Mouse (Mus musculus) G1E (cell line): ENCODE results near the gene Zfp941.

Source experiments
- CTCF ChIP-seq: IDR thresholded peaks from 2 replicates; pipeline ENCODE4 v1.5.1; 2012; ENCODE audit warnings: low read depth, low read length, inconsistent platforms, mixed read lengths
- GATA1 ChIP-seq: IDR thresholded peaks from 2 replicates; pipeline ENCODE4 v1.6.1; 2012; ENCODE audit warnings: borderline replicate concordance, low read length, inconsistent platforms, mixed read lengths
- GATA2 ChIP-seq: IDR thresholded peaks from 2 replicates; pipeline ENCODE4 v1.6.1; 2012; ENCODE audit warnings: low read depth, low read length, inconsistent platforms, borderline replicate concordance
- POLR2AphosphoS5 ChIP-seq: IDR thresholded peaks from 2 replicates; pipeline ENCODE4 v1.6.1; 2012; ENCODE audit warnings: low read depth, low read length, inconsistent platforms; ENCODE audit not compliant: insufficient replicate concordance
- TAL1 ChIP-seq: conservative IDR thresholded peaks from 2 replicates; pipeline ENCODE4 v1.6.1; 2012; ENCODE audit warnings: low read depth, low read length, inconsistent platforms, mixed read lengths

DNA sequence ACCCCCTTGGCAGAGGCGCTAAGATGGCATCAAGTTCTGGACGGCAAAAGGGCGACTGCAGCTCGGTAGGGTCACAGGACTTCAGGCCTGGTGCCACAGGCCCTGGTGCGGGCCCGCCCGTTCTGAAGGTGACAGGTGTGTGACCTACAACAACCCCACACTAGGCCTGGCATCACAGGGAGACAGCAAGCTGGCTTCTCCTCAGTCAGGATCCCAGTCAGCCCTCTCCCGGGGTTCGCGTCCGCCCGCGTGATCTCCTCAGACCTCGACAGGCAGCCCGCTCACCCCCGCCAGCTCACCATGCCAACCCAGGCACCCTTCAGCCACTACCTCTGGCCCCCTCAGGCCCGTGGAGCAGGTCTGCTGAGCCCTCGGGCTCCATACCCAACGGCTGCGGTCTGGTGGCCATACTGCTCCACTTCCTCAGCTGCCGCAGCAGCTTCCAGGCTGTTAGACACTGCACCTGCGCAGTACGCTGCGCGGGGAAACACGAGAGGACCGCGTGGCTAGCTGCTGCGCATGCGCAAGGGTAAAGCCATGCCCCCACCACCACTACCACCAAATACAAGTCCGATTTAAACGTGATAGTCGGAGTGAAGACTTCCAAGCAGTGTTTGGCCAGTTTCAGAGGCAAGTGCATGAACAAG, 34.4 kb downstream of the Zfp941 start, which contains the start of gene Syce1:
- TF ChIP-seq CTCF (no peak), POLR2AphosphoS5 (no peak), GATA2 (no peak), GATA1 (no peak), TAL1 (no peak)
